In genomic region chr8:125341606-125342005, GRCm38 (mm10) we compare ENCODE assay signal across 11 mouse cellular contexts.
DNase-seq lines count a peak whose midpoint lies in the region; ATAC-seq and TF ChIP-seq lines count a peak whose summit lies in the region.
"Had no signal": no experiment of that assay in that cellular context is flagged by ENCODE, and none has a peak within 500 bp of the region (broad histone marks: within the 10 kb centered on the region; RNA-seq: fewer than 3 reads in every experiment).

No protein-coding gene starts in this region.

- no peak overlapping the region for H3K9ac ChIP-seq in heart, postnatal 0 days (replicated peaks; ENCODE audit: low read depth, low read length)
- H3K9ac ChIP-seq: hindbrain, embryonic 15.5 days; midbrain, embryonic 12.5 days had no signal

- peak; percentile 23 for ATAC-seq in Patski
- ATAC-seq in heart, postnatal 0 days (ENCODE audit: insufficient read depth, low read depth) = peak; percentile 63

- H3K4me2 ChIP-seq in heart, postnatal 0 days (ENCODE audit: low read depth, low read length) = no peak overlapping the region
- H3K4me2 ChIP-seq: hindbrain, embryonic 15.5 days; midbrain, embryonic 12.5 days had no signal

- peak overlapping the region; percentile 74 for H3K27ac ChIP-seq in heart, postnatal 0 days (ENCODE audit: low read depth)
- H3K27ac ChIP-seq: hindbrain, embryonic 15.5 days; midbrain, embryonic 12.5 days had no signal

- in situ Hi-C loops in Patski (cut with MboI; ENCODE audit: low pct_unique_long_range_greater_than_20kb) = loop anchor here (5.0 kb wide), 1 partner anchor 226 kb away; the partner anchor contains the start of gene Sipa1l2

- POLR2A ChIA-PET in Patski (lab: Charles Lee) = no interaction called here

- no peaks in the 10 kb centered on the region for H3K27me3 ChIP-seq in Patski
- H3K27me3 ChIP-seq in heart, postnatal 0 days (ENCODE audit: control insufficient read depth, insufficient read depth, low read length) = no peaks in the 10 kb centered on the region

- peaks cover 39% of the 10 kb centered on the region for H3K4me1 ChIP-seq in heart, postnatal 0 days (ENCODE audit: control insufficient read depth, insufficient read depth)

- no peak for TF ChIP-seq CTCF in Patski (IDR thresholded peaks at IDR 0.05)
- no peak for TF ChIP-seq CTCF in heart, postnatal 0 days (IDR thresholded peaks at IDR 0.05; ENCODE audit: low read depth)

- intact Hi-C loops in heart, postnatal 25 days (cut with DNase I) = no loop called here
- intact Hi-C loops in left cerebral cortex, postnatal 4 days (cut with DNase I) = no loop called here

- no peaks in the 10 kb centered on the region for H3K9me3 ChIP-seq in heart, postnatal 0 days (replicated peaks; ENCODE audit: control insufficient read depth, low read length)
- H3K9me3 ChIP-seq: hindbrain, embryonic 15.5 days; midbrain, embryonic 12.5 days had no signal

- CTCF ChIA-PET in Patski (lab: Charles Lee) = interaction anchor here (1.6 kb wide), 2 partner anchors 124 to 225 kb away, joined by 3 read pairs; no protein-coding TSS in a partner anchor

- H3K36me3 ChIP-seq in heart, postnatal 0 days (replicated peaks; ENCODE audit: control insufficient read depth, insufficient read depth, low read length) = no peaks in the 10 kb centered on the region
- H3K36me3 ChIP-seq: hindbrain, embryonic 15.5 days; midbrain, embryonic 12.5 days had no signal

- 14% methylated on average over 4 of the region's 4 CpGs for WGBS in heart, postnatal 0 days

- no peak overlapping the region for H3K4me3 ChIP-seq in heart, postnatal 0 days (ENCODE audit: low read depth, low read length)
- H3K4me3 ChIP-seq: hindbrain, embryonic 15.5 days; midbrain, embryonic 12.5 days had no signal

- no peak for TF ChIP-seq EP300 in heart, postnatal 0 days (IDR thresholded peaks at IDR 0.05; ENCODE audit: low read depth)

- peak; percentile 30 to 42 for DNase-seq in heart, adult 9 months (ENCODE audit: low spot score in 2 of 2)
- no peak for DNase-seq in heart, postnatal 25 days (ENCODE audit: low spot score)
- DNase-seq in Patski (ENCODE audit: low read depth, low spot score) = no peak
- peak; percentile 31 for DNase-seq in adrenal gland, postnatal 25 days
- DNase-seq in heart, postnatal 0 days (ENCODE audit: low spot score) = peak; percentile 62
- DNase-seq in spleen, postnatal 14 days (ENCODE audit: low spot score in 2 of 2) = no peak
- no peak for DNase-seq in left cerebral cortex, postnatal 4 days
- DNase-seq: kidney, adult 18-20 months; lung, postnatal 36 days had no signal

Comparison
In these comparisons a context has a peak if more than half of its experiments do, and no peak if none do; other contexts are left out.
1. DNase-seq: peak in heart, adult 9 months (2 of 2), adrenal gland, postnatal 25 days (single experiment) and heart, postnatal 0 days (single experiment); none in heart, postnatal 25 days (single experiment), Patski (single experiment), spleen, postnatal 14 days (0 of 2) and left cerebral cortex, postnatal 4 days (single experiment).